Mouse (Mus musculus) ES-CJ7 (cell line): ENCODE measurements around the gene Slc27a2.
"Not testable (repeated sequence)": the region's sequence is repeated elsewhere in the genome, so short reads cannot be mapped to it uniquely, and the experiment has no call there.

ENCODE experiments used
- DNase-seq: peaks from one replicate; pipeline ENCODE4 v3.0.0; 2011; ENCODE audit warnings: low read depth, low spot score

The Slc27a2 gene

GRCm38 (mm10) chr2:126601918-126602600 is 49.9 kb downstream of the Slc27a2 start:
- no peak for DNase-seq

- no peak for DNase-seq
Measured at GRCm38 (mm10) chr2:126606061-126606687, 54.0 kb downstream of the Slc27a2 start.

GRCm38 (mm10) chr2:126606688-126607062 is 54.5 kb downstream of the Slc27a2 start:
- DNase-seq, result no peak

GRCm38 (mm10) chr2:126607553-126608203 is 55.5 kb downstream of the Slc27a2 start:
- DNase-seq, result no peak

GRCm38 (mm10) chr2:126609600-126609999 is 57.4 kb downstream of the Slc27a2 start:
- not testable (repeated sequence) for DNase-seq

GRCm38 (mm10) chr2:126615355-126615754 is 63.1 kb downstream of the Slc27a2 start:
- no peak for DNase-seq

GRCm38 (mm10) chr2:126618470-126619179 is 66.4 kb downstream of the Slc27a2 start:
- no peak for DNase-seq

- no peak for DNase-seq
Measured at GRCm38 (mm10) chr2:126619249-126619704, 67.1 kb downstream of the Slc27a2 start, which contains the start of gene Hdc. Gene Hdc, minus strand, starts transcription at chr2:126619299.

- DNase-seq, result no peak
Measured at GRCm38 (mm10) chr2:126622455-126622854, 70.2 kb downstream of the Slc27a2 start.

GRCm38 (mm10) chr2:126623138-126623537 is 70.9 kb downstream of the Slc27a2 start:
- DNase-seq, result no peak

- no peak for DNase-seq
Measured at GRCm38 (mm10) chr2:126628455-126628995, 76.3 kb downstream of the Slc27a2 start.

- DNase-seq, result no peak
Measured at GRCm38 (mm10) chr2:126633165-126633564, 81.0 kb downstream of the Slc27a2 start.

- no peak for DNase-seq
Measured at GRCm38 (mm10) chr2:126635939-126636823, 84.0 kb downstream of the Slc27a2 start.
